Mouse (Mus musculus) midbrain, postnatal 0 days (tissue): ENCODE results near the gene Nras. TPM values are rescaled to one million over a fixed set of nuclear protein-coding genes. Genes with fewer than 3 reads are reported as not detected.

Source experiments
- ATAC-seq: fragments of 200-750 bp; cut with Nextera tagmentation; 2 replicates; pipeline ENCODE4 v1.8.0; 2017; ENCODE audit warnings: moderate number of reproducible peaks, mild to moderate bottlenecking, moderate TSS enrichment, moderate library complexity; ENCODE audit not compliant: low FRiP score
- DNase-seq: peaks from one replicate; pipeline ENCODE4 v3.0.0-alpha.2; 2015; ENCODE audit warnings: low spot score
- H3K27ac ChIP-seq: fragments of 300-500 bp; sonication (generic); 2 replicates; pipeline ENCODE4 v1.5.1; 2014; ENCODE audit warnings: low read depth, mild to moderate bottlenecking, low read length, mixed read lengths
- H3K27me3 ChIP-seq: fragments of 300-500 bp; sonication (generic); 2 replicates; pipeline ENCODE4 v1.6.1; 2014; ENCODE audit warnings: low read length, control low read depth, mixed read lengths; ENCODE audit not compliant: insufficient read depth
- H3K36me3 ChIP-seq: fragments of 300-500 bp; sonication (generic); 2 replicates; pipeline ENCODE4 v1.6.1; 2014; ENCODE audit warnings: low read length, control low read depth, mixed read lengths; ENCODE audit not compliant: insufficient read depth
- H3K4me1 ChIP-seq: fragments of 300-500 bp; sonication (generic); 2 replicates; pipeline ENCODE4 v1.6.1; 2014; ENCODE audit warnings: mild to moderate bottlenecking, control low read depth, antibody characterized with exemption, low read length, mixed read lengths; ENCODE audit not compliant: insufficient read depth
- H3K4me2 ChIP-seq: fragments of 300-500 bp; sonication (generic); 2 replicates; pipeline ENCODE4 v1.6.1; 2014; ENCODE audit warnings: low read depth, mild to moderate bottlenecking, low read length, mixed read lengths; ENCODE audit not compliant: poor library complexity, severe bottlenecking
- H3K4me3 ChIP-seq: fragments of 300-500 bp; sonication (generic); 2 replicates; pipeline ENCODE4 v1.5.1; 2014; ENCODE audit warnings: low read depth, mild to moderate bottlenecking, low read length, moderate library complexity
- H3K9ac ChIP-seq: fragments of 300-500 bp; sonication (generic); replicated peaks from 2 replicates; pipeline ENCODE4 v1.6.1; 2014; ENCODE audit warnings: mild to moderate bottlenecking, low read length, moderate library complexity, mixed read lengths; ENCODE audit not compliant: poor library complexity, severe bottlenecking
- H3K9me3 ChIP-seq: fragments of 300-500 bp; sonication (generic); 2 replicates; pipeline ENCODE4 v1.6.1; 2016; ENCODE audit warnings: low read length, control low read depth
- CTCF ChIP-seq: IDR thresholded peaks from 2 replicates; pipeline ENCODE4 v1.5.1; 2016; ENCODE audit warnings: antibody characterized with exemption, mild to moderate bottlenecking
- WGBS: fragments of 180-500 bp; shearing (Covaris S2); extraction: QIAGEN DNeasy Blood & Tissue Kit; methylation state at CpG from one replicate; pipeline ENCODE4 v1.1.7; 2014; 5-methylcytosine and 5-hydroxymethylcytosine counted together
- polyA plus RNA-seq: library from polyadenylated mRNA; unstranded; fragments of >200 nt; fragmentation: Nextera tagmentation; extraction: Ambion mirVana; gene quantifications from 2 replicates; pipeline ENCODE4 v1.2.1, GENCODE M21; 2015
- total RNA-seq: library from RNA; depleted of rRNA; stranded (reverse); fragments of >200 nt; gene quantifications from 2 replicates; pipeline ENCODE4 v1.2.3, GENCODE M21; 2014

Gene Nras
- total and polyA plus RNA-seq, 2 experiments from 2014 or later, result 51.3 to 67.9 TPM

DNA sequence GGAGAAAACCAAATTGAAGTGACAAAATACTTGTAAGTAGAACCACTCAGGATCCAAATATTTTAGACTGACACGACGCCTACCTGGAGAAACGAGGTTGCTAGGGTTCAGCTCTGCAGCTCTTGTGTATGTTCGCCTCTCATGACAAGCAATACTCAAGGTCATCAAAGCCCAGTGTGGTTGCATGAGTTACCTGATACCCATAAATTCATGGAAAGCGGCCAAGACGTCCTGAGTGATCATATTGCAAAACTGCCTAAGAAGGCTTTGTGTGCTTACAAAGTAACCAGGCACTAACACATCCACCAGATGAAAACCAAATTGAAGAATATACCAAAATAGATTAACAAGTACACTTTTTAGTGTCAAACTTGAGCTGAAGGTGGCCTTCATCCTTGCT lies 10.9 kb downstream of the Nras start:
- Histone ChIP-seq H3K9ac (no peak overlapping the region), H3K36me3 (peaks cover 17% of the 10 kb centered on the region; the same call in 1 of the 2 replicates), H3K4me2 (no peak overlapping the region), H3K27ac (no peak overlapping the region), H3K4me3 (no peak overlapping the region), H3K9me3 (no peaks in the 10 kb centered on the region), H3K27me3 (no peaks in the 10 kb centered on the region), H3K4me1 (no peaks in the 10 kb centered on the region)
- 95% methylated on average over 6 of the region's 6 CpGs for WGBS
- DNase-seq (no peak), ATAC-seq (no peak)
- no peak for TF ChIP-seq CTCF

DNA sequence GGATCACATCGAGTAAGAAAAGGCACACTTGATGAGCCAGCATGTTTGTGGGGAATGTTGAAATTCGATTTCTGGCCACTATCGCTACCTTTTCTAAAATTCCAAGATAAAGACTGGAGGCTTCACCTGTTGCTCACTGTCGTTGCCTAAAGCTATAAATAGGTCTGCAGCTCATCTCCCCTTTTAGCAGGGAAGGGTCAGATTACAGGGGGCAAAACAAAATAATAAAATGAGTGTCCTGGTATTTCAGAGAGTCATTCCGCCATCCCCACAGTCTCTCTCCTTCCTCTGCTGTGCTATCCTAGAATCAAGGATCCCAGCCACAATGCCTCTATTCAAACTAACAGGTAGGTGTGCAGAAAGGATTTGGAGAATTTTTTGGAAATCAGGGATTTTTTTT lies 15.7 kb downstream of the Nras start, which contains the start of gene Ampd1:
Gene Ampd1 (plus strand): TSS at position 244 of the 400 bp plus-strand sequence.
- H3K4me2 ChIP-seq, result no peak within 1 kb of the TSS
- TF ChIP-seq CTCF, result no peak
- no peak for ATAC-seq

DNA sequence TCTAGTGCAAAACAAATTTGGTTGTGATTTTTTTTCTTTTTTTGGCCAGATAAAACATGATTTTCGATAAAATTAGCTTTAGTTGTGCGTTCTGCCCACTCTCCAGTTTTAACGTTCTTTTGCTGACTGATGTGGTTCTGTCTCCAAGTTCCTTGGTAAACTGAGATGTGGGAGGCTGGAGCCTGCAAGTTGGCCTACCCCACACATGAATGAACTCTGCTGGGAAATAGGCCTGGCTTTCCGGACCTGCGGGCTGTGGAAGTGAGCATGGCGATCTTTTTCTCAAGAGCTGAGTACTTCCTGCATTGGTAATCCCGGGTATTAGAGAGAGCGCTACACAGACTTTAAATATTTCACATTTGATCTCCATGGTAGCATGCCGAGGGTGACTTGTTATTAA lies 17.8 kb downstream of the Nras start:
- no peak for TF ChIP-seq CTCF
- WGBS, result 91% methylated on average over 9 of the region's 9 CpGs

More for the DNA sequence above, 15.7 kb downstream of the Nras start, which contains the start of gene Ampd1:
- WGBS, result 73% methylated on average over 5 of the region's 5 CpGs
- Histone ChIP-seq H3K27ac (no peak within 1 kb of the TSS), H3K4me1 (no peaks in the 10 kb centered on the region), H3K9ac (no peak within 1 kb of the TSS), H3K27me3 (no peaks in the 10 kb centered on the region), H3K9me3 (no peaks in the 10 kb centered on the region), H3K4me3 (no peak within 1 kb of the TSS), H3K36me3 (peaks cover 3% of the 10 kb centered on the region; the same call in 1 of the 2 replicates)
- no peak for DNase-seq

DNA sequence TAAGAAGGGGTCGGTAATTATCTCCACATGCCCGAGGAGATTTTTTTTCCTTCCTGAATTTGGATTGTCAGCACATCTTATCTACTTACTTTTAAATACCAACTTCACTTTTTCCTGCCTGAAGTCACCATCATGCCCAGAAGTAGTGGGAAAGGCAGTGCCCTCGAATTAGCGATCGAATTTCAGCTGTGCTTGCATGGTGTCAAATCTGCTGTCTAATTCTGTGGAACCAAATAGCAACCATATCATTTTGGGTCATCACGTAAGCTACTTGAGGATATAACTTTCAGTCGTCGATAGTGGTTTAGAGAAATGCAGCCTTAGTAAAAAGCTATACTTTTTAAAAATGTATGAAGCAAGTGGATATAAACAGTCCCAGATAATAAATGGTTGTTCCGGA lies 18.4 kb downstream of the Nras start:
- Histone ChIP-seq H3K27me3 (no peaks in the 10 kb centered on the region), H3K9me3 (no peaks in the 10 kb centered on the region), H3K4me2 (no peak overlapping the region), H3K27ac (no peak overlapping the region), H3K4me3 (no peak overlapping the region), H3K9ac (no peak overlapping the region), H3K36me3 (no peaks in the 10 kb centered on the region), H3K4me1 (no peaks in the 10 kb centered on the region)
- no peak for TF ChIP-seq CTCF
- 92% methylated on average over 9 of the region's 9 CpGs for WGBS
- DNase-seq, result no peak
- no peak for ATAC-seq

More for the DNA sequence above, 17.8 kb downstream of the Nras start:
- H3K4me2 ChIP-seq, result no peak overlapping the region
- no peak overlapping the region for H3K4me3 ChIP-seq
- H3K9ac ChIP-seq, result no peak overlapping the region
- no peaks in the 10 kb centered on the region for H3K27me3 ChIP-seq
- ATAC-seq (no peak), DNase-seq (no peak)
- no peaks in the 10 kb centered on the region for H3K4me1 ChIP-seq
- no peak overlapping the region for H3K27ac ChIP-seq
- H3K36me3 ChIP-seq, result no peaks in the 10 kb centered on the region
- H3K9me3 ChIP-seq, result no peaks in the 10 kb centered on the region

DNA sequence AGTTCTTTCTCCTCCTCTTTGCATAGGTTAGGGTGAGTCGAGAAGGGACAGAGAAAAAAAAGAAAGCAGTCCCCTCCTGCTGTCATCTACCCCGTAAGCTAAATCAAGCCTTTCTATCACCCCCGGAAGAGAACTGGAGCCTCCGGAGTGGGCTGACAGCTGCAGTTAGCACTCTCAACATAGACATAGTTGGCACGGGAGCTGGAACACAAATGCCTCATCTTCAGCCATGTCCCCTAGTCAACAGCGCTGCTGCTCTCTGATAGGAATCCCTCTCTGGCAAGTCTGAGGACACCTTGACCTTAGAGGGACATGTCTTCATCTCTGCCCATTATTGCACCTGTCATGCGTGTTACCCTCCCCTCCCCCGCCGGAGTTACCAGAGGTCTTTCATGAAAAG lies 21.2 kb downstream of the Nras start:
- DNase-seq (no peak), ATAC-seq (no peak)
- Histone ChIP-seq H3K4me2 (no peak overlapping the region), H3K27me3 (no peaks in the 10 kb centered on the region), H3K4me3 (no peak overlapping the region), H3K27ac (no peak overlapping the region), H3K9ac (no peak overlapping the region), H3K9me3 (no peaks in the 10 kb centered on the region), H3K4me1 (no peaks in the 10 kb centered on the region), H3K36me3 (no peaks in the 10 kb centered on the region)
- no peak for TF ChIP-seq CTCF
- WGBS, result 86% methylated on average over 9 of the region's 9 CpGs

DNA sequence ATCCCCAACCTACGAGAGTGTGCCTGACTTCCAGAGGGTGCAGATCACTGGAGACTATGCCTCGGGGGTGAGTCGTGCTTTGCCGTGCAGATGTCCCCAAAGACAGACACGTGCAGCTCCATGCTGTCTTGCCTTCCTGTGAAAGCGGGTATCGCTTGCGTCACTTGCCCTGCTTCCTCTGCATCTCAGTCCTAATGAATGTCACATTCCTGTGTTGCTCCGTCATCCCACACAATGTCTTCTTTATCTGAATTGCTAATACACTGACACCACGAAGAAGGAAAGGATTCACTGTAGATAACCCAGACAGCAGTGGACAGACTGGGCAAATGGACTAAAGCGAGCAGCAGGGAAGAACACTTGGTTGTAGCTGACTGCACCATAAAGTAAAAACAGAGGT lies 23.0 kb downstream of the Nras start:
- Histone ChIP-seq H3K9me3 (no peaks in the 10 kb centered on the region), H3K4me2 (no peak overlapping the region), H3K4me3 (no peak overlapping the region), H3K9ac (no peak overlapping the region), H3K36me3 (no peaks in the 10 kb centered on the region), H3K27ac (no peak overlapping the region), H3K27me3 (no peaks in the 10 kb centered on the region), H3K4me1 (no peaks in the 10 kb centered on the region)
- ATAC-seq (no peak), DNase-seq (no peak)
- no peak for TF ChIP-seq CTCF
- WGBS, result 57% methylated on average over 11 of the region's 11 CpGs
